Mouse (Mus musculus): ENCODE measurements around the gene Vmn1r75.

Vmn1r75 gene

DNA sequence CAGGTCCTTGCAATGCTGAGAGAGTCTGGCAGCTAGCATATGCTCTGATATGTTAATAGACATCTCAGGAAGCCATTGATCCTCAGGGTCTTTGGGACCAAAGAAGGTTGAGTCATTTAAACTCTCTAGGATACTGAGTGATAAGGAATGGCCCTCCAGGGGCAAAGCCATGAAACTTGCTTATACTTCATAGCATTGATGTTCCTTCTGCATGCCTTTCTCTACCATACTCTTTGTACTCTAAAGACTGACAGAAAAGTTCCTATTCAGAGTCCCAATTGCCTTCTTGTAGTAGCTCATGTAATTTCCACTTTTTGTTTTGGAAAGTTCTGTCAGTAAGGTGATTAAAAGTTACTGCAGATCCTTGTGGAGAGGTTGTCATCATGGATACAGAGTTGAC, at the start of gene Vmn1r75:
TSS of gene Vmn1r75 (plus strand) at position 301 of the 400 bp plus-strand sequence.
- DNase-seq (ENCODE audit: low spot score in 2 of 2): no peak

DNA sequence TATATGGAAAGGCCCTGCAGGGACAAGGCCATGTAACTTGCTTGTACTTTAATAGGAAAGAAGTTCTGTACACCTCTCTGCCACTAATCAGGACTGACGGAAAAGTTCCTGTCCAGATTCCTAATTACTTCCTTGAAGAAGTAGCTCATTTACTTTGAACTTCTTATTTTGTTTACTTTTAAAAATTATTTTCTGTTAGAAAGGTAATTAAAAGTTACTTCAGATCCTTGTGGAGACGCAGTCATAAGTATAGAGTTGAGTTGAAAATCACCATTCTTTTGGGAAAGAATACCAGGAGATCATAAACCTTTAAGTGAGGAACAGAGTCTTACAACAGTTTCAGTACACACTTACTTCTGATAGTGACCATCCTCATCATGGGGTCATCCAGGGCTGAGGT, 40.8 kb upstream of the Vmn1r75 start, which contains the start of gene Vmn1r74:
TSS of gene Vmn1r74 (plus strand) at position 301 of the 400 bp plus-strand sequence.
- DNase-seq (ENCODE audit: low spot score in 2 of 2): no peak
